Mouse (Mus musculus) ZHBTc4 (cell line): Measurements from ENCODE around the gene Igsf10.

Experiments
- DNase-seq: peaks from one replicate; pipeline ENCODE4 v3.0.0-alpha.2; 2011; ENCODE audit warnings: low read depth, low spot score

The Igsf10 gene

DNA sequence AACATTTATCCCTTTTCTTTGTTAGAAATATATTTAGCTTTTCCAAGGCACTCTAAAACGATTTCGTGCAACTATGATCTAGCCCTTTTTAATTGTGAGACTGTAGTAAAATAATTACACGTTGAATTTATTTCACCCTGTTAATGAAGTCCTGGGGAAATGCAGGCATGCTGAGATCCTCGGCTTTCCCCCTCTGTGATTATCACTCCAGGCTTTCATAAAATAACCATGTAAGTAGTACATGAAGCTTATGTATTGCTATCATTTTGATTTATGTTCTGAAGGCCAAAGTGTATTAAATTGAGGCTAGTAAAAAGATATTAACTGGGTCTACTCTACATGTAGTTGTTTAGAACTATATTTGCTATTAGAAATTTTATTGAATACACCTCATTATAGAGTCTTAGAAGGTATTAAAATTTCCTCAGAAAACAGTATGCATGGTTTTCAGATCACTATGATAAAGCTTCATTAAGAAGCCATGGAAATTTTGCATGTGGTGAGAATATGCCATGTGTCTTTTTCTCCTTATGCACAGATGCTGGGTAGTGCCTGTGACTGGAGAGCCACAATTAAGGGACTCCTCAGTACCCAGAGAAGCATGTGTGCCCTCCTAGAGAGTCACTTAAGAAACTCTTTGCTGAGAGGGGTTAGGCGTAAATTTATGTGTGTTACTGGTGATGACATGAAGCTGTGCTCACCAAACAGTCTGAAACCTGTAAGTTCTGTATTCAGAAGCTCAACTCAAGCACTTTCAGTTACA lies 50.6 kb downstream of the Igsf10 start:
- DNase-seq, result no peak

DNA sequence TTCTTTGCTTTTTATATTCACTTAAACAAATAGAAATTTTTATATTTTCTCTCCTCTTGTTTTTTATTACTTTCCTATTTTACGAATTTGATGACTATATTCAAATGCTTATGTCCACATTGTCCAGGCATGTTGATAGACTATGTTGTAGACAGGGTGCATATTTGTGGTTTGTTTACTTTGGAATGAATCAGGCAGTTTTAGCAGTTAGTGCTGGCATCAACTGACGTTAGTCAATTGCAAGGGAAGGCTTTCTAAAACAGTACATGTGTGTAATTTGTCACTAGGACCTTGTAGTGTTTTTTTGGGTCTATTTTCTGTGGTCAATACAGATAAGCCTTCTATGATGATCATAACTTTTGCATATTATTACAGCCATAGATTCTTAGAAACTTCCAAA lies 53.6 kb downstream of the Igsf10 start:
- no peak for DNase-seq

DNA sequence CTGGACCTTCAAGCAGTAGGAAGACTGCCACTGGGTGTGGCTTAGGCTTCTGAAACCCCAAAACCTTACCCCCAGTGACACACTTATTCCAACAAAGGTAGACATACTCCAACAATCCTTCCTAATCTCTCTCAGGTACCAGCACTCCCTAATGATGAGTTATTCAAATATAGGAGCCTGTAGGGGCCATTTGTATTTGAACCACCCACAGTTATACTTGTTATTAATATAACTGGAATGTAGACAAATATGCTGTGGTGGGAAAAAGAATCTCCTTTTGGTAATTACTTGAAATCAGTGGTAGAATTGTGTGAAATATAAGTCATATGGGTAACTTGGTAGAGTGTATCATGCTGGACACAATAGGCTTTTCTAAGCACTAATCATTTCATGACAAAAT lies 65.6 kb downstream of the Igsf10 start:
- DNase-seq, result no peak

DNA sequence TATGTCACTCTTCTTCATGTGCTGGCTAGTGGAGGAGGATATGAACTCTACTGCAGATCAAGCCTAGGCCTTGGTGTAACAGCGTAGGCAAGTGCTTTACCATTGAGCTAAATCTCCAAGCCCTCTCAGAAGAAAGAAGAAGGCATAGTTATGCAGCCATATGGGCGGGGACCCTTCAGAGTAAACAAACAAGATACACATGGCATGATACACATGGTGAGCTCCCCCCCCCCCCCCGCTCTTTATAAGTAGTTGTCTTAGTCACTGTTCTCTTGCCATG lies 66.0 kb downstream of the Igsf10 start:
- no peak for DNase-seq

DNA sequence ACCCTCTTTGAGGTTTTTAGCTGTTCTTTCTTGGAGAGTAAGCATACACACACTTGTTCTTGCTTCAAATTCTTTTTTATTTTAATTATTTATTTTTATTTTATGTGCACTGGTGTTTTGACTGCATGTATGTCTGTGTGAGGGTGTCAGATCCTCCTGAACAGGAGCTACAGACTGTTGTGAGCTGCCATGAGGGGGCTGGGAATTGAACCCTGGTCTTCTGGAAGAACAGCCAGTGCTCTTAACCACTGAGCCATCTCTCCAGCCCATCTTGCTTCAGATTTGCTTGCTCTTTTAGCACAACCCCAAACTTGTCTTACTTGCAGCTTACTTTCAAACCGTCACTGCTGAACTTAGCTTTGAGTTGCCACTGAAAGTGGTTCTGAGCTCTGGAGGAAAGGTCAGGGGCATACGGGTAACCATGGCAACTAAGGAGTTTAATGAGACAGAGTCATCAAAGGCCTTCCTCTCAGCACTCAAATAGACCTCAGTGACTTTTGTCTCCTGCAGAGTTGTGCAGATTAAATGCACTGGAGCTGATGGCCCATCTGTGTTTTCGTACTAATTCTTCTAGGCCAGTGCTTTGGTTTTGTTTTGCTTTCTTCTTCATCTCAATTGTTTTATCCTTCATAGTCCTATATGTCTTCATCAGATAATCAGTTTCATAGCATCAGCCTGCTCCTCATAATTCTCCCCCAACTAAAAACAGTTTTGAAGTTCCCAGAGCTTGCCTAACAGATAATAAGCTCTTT lies 66.5 kb downstream of the Igsf10 start:
- DNase-seq, result peak; percentile 36

DNA sequence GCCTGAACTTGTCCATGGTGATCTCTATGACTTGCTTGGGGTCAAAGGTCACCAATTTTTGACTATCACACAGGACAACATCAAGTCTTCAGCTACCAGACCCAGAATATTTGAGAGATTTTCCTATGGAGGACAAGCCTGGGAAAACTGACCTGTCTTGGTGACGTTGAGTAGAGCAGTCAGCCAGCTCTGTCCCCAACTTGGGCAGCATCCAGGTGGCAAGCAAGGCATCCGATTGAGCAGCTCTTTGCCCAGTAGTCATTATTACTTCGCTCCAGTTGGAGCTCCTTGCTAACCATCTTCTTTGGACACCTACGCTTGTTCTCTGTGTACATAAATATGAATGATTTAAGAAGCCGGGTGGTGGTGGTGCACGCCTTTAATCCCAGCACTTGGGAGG lies 73.4 kb downstream of the Igsf10 start:
- DNase-seq, result no peak
